Mouse (Mus musculus): Measurements from ENCODE around the gene Lrp5. TPM values are rescaled to one million over a fixed set of nuclear protein-coding genes. Genes with fewer than 3 reads are reported as not detected.

Lrp5 gene
- polyA plus RNA-seq (2015; fragmentation: Nextera tagmentation; extraction: Ambion mirVana), result 1.8 and 2.3 TPM in 2 replicates

GRCm38 (mm10) chr19:3686215-3686894 is at the start of gene Lrp5:
Gene Lrp5 (minus strand): TSS chr19:3686564.
- H3K27ac ChIP-seq (ENCODE audit: low read length), result peak within 1 kb of the TSS; percentile 15; the same call in 1 of the 2 replicates
- peak within 1 kb of the TSS; percentile 98 for H3K4me2 ChIP-seq (ENCODE audit: low read length)
- no peaks in the 10 kb centered on the region for H3K36me3 ChIP-seq (ENCODE audit: control insufficient read depth, insufficient read depth)
- no peaks in the 10 kb centered on the region for H3K9me3 ChIP-seq (ENCODE audit: control insufficient read depth, low read length)
- H3K27me3 ChIP-seq (replicated peaks; ENCODE audit: control insufficient read depth, insufficient read depth, low read length), result no peaks in the 10 kb centered on the region
- H3K4me3 ChIP-seq (replicated peaks; ENCODE audit: low read length), result peak within 1 kb of the TSS; percentile 89
- peak within 1 kb of the TSS; percentile 79 for H3K9ac ChIP-seq (replicated peaks; ENCODE audit: low read depth, low read length)
- H3K4me1 ChIP-seq (replicated peaks; ENCODE audit: control insufficient read depth, insufficient read depth, low read length), result peaks cover 32% of the 10 kb centered on the region
- WGBS, result under 1% methylated on average over 70 of the region's 83 CpGs
- ATAC-seq, result peak; percentile 67

GRCm38 (mm10) chr19:3736001-3736400 is 49.6 kb upstream of the Lrp5 start:
- Histone ChIP-seq H3K36me3 (ENCODE audit: control insufficient read depth, insufficient read depth) (no peaks in the 10 kb centered on the region), H3K27ac (ENCODE audit: low read length) (no peak overlapping the region), H3K4me1 (replicated peaks; ENCODE audit: control insufficient read depth, insufficient read depth, low read length) (no peaks in the 10 kb centered on the region), H3K4me3 (replicated peaks; ENCODE audit: low read length) (no peak overlapping the region), H3K9ac (replicated peaks; ENCODE audit: low read depth, low read length) (no peak overlapping the region), H3K27me3 (replicated peaks; ENCODE audit: control insufficient read depth, insufficient read depth, low read length) (no peaks in the 10 kb centered on the region), H3K9me3 (ENCODE audit: control insufficient read depth, low read length) (no peaks in the 10 kb centered on the region), H3K4me2 (ENCODE audit: low read length) (no peak overlapping the region)
- no peak for ATAC-seq
- 88% methylated on average over 3 of the region's 3 CpGs for WGBS

- 86% methylated on average over 7 of the region's 7 CpGs for WGBS
Observed at GRCm38 (mm10) chr19:3730781-3731646, 44.6 kb upstream of the Lrp5 start.

GRCm38 (mm10) chr19:3728901-3729300 is 42.5 kb upstream of the Lrp5 start:
- Histone ChIP-seq H3K9ac (replicated peaks; ENCODE audit: low read depth, low read length) (no peak overlapping the region), H3K4me2 (ENCODE audit: low read length) (no peak overlapping the region), H3K9me3 (ENCODE audit: control insufficient read depth, low read length) (no peaks in the 10 kb centered on the region), H3K4me1 (replicated peaks; ENCODE audit: control insufficient read depth, insufficient read depth, low read length) (no peaks in the 10 kb centered on the region), H3K27ac (ENCODE audit: low read length) (no peak overlapping the region), H3K36me3 (ENCODE audit: control insufficient read depth, insufficient read depth) (no peaks in the 10 kb centered on the region), H3K4me3 (replicated peaks; ENCODE audit: low read length) (no peak overlapping the region), H3K27me3 (replicated peaks; ENCODE audit: control insufficient read depth, insufficient read depth, low read length) (no peaks in the 10 kb centered on the region)
- WGBS, result 72% methylated on average over 2 of the region's 2 CpGs
- ATAC-seq, result no peak

More at GRCm38 (mm10) chr19:3730781-3731646, 44.6 kb upstream of the Lrp5 start:
- Histone ChIP-seq H3K27me3 (replicated peaks; ENCODE audit: control insufficient read depth, insufficient read depth, low read length) (no peaks in the 10 kb centered on the region), H3K9ac (replicated peaks; ENCODE audit: low read depth, low read length) (no peak overlapping the region), H3K36me3 (ENCODE audit: control insufficient read depth, insufficient read depth) (no peaks in the 10 kb centered on the region), H3K4me2 (ENCODE audit: low read length) (no peak overlapping the region), H3K4me1 (replicated peaks; ENCODE audit: control insufficient read depth, insufficient read depth, low read length) (no peaks in the 10 kb centered on the region), H3K27ac (ENCODE audit: low read length) (no peak overlapping the region), H3K9me3 (ENCODE audit: control insufficient read depth, low read length) (no peaks in the 10 kb centered on the region), H3K4me3 (replicated peaks; ENCODE audit: low read length) (no peak overlapping the region)
- no peak for ATAC-seq

GRCm38 (mm10) chr19:3724779-3725178 is 38.4 kb upstream of the Lrp5 start:
- H3K27ac ChIP-seq (ENCODE audit: low read length), result no peak overlapping the region
- no peak overlapping the region for H3K4me3 ChIP-seq (replicated peaks; ENCODE audit: low read length)
- no peaks in the 10 kb centered on the region for H3K36me3 ChIP-seq (ENCODE audit: control insufficient read depth, insufficient read depth)
- 29% methylated on average over 1 of the region's 1 CpGs for WGBS
- ATAC-seq, result no peak
- no peaks in the 10 kb centered on the region for H3K4me1 ChIP-seq (replicated peaks; ENCODE audit: control insufficient read depth, insufficient read depth, low read length)
- H3K9me3 ChIP-seq (ENCODE audit: control insufficient read depth, low read length), result peaks cover 3% of the 10 kb centered on the region; the same call in 1 of the 2 replicates
- no peaks in the 10 kb centered on the region for H3K27me3 ChIP-seq (replicated peaks; ENCODE audit: control insufficient read depth, insufficient read depth, low read length)
- H3K4me2 ChIP-seq (ENCODE audit: low read length), result no peak overlapping the region
- H3K9ac ChIP-seq (replicated peaks; ENCODE audit: low read depth, low read length), result no peak overlapping the region

- H3K4me2 ChIP-seq (ENCODE audit: low read length), result no peak overlapping the region
- H3K4me3 ChIP-seq (replicated peaks; ENCODE audit: low read length), result no peak overlapping the region
- H3K9me3 ChIP-seq (ENCODE audit: control insufficient read depth, low read length), result peaks cover 3% of the 10 kb centered on the region; the same call in 1 of the 2 replicates
- no peak overlapping the region for H3K27ac ChIP-seq (ENCODE audit: low read length)
- WGBS, result 78% methylated on average over 4 of the region's 4 CpGs
- no peaks in the 10 kb centered on the region for H3K27me3 ChIP-seq (replicated peaks; ENCODE audit: control insufficient read depth, insufficient read depth, low read length)
- no peak overlapping the region for H3K9ac ChIP-seq (replicated peaks; ENCODE audit: low read depth, low read length)
- no peak for ATAC-seq
- peaks cover 7% of the 10 kb centered on the region for H3K4me1 ChIP-seq (replicated peaks; ENCODE audit: control insufficient read depth, insufficient read depth, low read length)
- H3K36me3 ChIP-seq (ENCODE audit: control insufficient read depth, insufficient read depth), result no peaks in the 10 kb centered on the region
Observed at GRCm38 (mm10) chr19:3723904-3724303, 37.5 kb upstream of the Lrp5 start.

- no peak overlapping the region for H3K4me2 ChIP-seq (ENCODE audit: low read length)
- no peak for ATAC-seq
- H3K4me1 ChIP-seq (replicated peaks; ENCODE audit: control insufficient read depth, insufficient read depth, low read length), result peaks cover 8% of the 10 kb centered on the region
- H3K36me3 ChIP-seq (ENCODE audit: control insufficient read depth, insufficient read depth), result no peaks in the 10 kb centered on the region
- peaks cover 3% of the 10 kb centered on the region; the same call in 1 of the 2 replicates for H3K9me3 ChIP-seq (ENCODE audit: control insufficient read depth, low read length)
- H3K27me3 ChIP-seq (replicated peaks; ENCODE audit: control insufficient read depth, insufficient read depth, low read length), result no peaks in the 10 kb centered on the region
- H3K27ac ChIP-seq (ENCODE audit: low read length), result no peak overlapping the region
- WGBS, result 95% methylated on average over 9 of the region's 9 CpGs
- H3K9ac ChIP-seq (replicated peaks; ENCODE audit: low read depth, low read length), result no peak overlapping the region
- no peak overlapping the region for H3K4me3 ChIP-seq (replicated peaks; ENCODE audit: low read length)
Observed at GRCm38 (mm10) chr19:3723170-3723569, 36.8 kb upstream of the Lrp5 start.

GRCm38 (mm10) chr19:3719362-3719891 is 33.1 kb upstream of the Lrp5 start:
- Histone ChIP-seq H3K27me3 (replicated peaks; ENCODE audit: control insufficient read depth, insufficient read depth, low read length) (no peaks in the 10 kb centered on the region), H3K4me1 (replicated peaks; ENCODE audit: control insufficient read depth, insufficient read depth, low read length) (peaks cover 8% of the 10 kb centered on the region), H3K9me3 (ENCODE audit: control insufficient read depth, low read length) (peaks cover 3% of the 10 kb centered on the region; the same call in 1 of the 2 replicates), H3K36me3 (ENCODE audit: control insufficient read depth, insufficient read depth) (peaks cover 9% of the 10 kb centered on the region; the same call in 1 of the 2 replicates), H3K4me3 (replicated peaks; ENCODE audit: low read length) (peak overlapping the region; percentile 41), H3K27ac (ENCODE audit: low read length) (no peak overlapping the region), H3K4me2 (ENCODE audit: low read length) (peak overlapping the region; percentile 75), H3K9ac (replicated peaks; ENCODE audit: low read depth, low read length) (peak overlapping the region; percentile 40)
- WGBS, result 2% methylated on average over 27 of the region's 27 CpGs
- ATAC-seq, result peak; percentile 45

Data from forebrain, embryonic 16.5 days (tissue).